Mouse (Mus musculus): ENCODE measurements around the gene Aldh9a1. TPM values are rescaled to one million over a fixed set of nuclear protein-coding genes. Genes with fewer than 3 reads are reported as not detected.

The Aldh9a1 gene
- polyA plus RNA-seq, 1 experiment from 2014 or later: 185 TPM

DNA sequence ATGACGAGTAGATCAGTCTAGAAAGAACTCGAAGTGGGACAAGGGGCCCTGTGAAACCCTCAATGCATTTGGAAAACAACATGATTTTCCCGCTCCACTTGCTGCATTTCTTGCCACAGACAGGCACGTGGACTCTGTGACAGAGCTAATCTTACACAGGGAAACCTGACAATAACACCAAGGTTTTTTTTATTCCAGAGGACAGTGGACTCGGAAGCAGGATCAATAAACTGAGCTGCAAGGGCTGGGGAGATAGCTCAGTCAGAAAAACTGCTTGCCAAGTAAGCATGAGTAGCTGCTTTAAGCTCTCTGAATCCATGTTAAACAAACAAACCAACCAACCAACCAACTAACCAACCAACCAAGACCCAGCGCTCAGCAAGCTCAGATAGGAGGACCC is 41.5 kb downstream of the Aldh9a1 start:
- Histone ChIP-seq H3K36me3 (ENCODE audit: control insufficient read depth, insufficient read depth) (no peaks in the 10 kb centered on the region), H3K4me3 (ENCODE audit: low read depth, low read length) (no peak overlapping the region), H3K27me3 (replicated peaks; ENCODE audit: control insufficient read depth, insufficient read depth, low read length) (no peaks in the 10 kb centered on the region), H3K9me3 (ENCODE audit: control insufficient read depth) (no peaks in the 10 kb centered on the region), H3K4me1 (replicated peaks; ENCODE audit: control insufficient read depth, insufficient read depth, low read length) (peaks cover 7% of the 10 kb centered on the region; the same call in 1 of the 2 replicates), H3K9ac (ENCODE audit: low read depth, low read length) (no peak overlapping the region), H3K27ac (ENCODE audit: low read depth, low read length) (peak overlapping the region; percentile 83), H3K4me2 (replicated peaks; ENCODE audit: low read depth) (peak overlapping the region; percentile 87)
- no peak for TF ChIP-seq CTCF (IDR thresholded peaks at IDR 0.05; ENCODE audit: low read depth)
- 45% methylated on average over 6 of the region's 6 CpGs for WGBS
- ATAC-seq: no peak

- no peaks in the 10 kb centered on the region for H3K27me3 ChIP-seq (replicated peaks; ENCODE audit: control insufficient read depth, insufficient read depth, low read length)
- H3K27ac ChIP-seq (ENCODE audit: low read depth, low read length): peak overlapping the region; percentile 83
- ATAC-seq: no peak
- no peak for TF ChIP-seq CTCF (IDR thresholded peaks at IDR 0.05; ENCODE audit: low read depth)
- H3K36me3 ChIP-seq (ENCODE audit: control insufficient read depth, insufficient read depth): no peaks in the 10 kb centered on the region
- WGBS: 19% methylated on average over 2 of the region's 2 CpGs
- peak overlapping the region; percentile 87 for H3K4me2 ChIP-seq (replicated peaks; ENCODE audit: low read depth)
- peaks cover 5% of the 10 kb centered on the region; the same call in 1 of the 2 replicates for H3K4me1 ChIP-seq (replicated peaks; ENCODE audit: control insufficient read depth, insufficient read depth, low read length)
- H3K9ac ChIP-seq (ENCODE audit: low read depth, low read length): peak overlapping the region; percentile 54
- H3K9me3 ChIP-seq (ENCODE audit: control insufficient read depth): no peaks in the 10 kb centered on the region
- H3K4me3 ChIP-seq (ENCODE audit: low read depth, low read length): peak overlapping the region; percentile 74
These were observed 42.3 kb downstream of the Aldh9a1 start for GRCm38 (mm10) chr1:167392031-167392640.

DNA sequence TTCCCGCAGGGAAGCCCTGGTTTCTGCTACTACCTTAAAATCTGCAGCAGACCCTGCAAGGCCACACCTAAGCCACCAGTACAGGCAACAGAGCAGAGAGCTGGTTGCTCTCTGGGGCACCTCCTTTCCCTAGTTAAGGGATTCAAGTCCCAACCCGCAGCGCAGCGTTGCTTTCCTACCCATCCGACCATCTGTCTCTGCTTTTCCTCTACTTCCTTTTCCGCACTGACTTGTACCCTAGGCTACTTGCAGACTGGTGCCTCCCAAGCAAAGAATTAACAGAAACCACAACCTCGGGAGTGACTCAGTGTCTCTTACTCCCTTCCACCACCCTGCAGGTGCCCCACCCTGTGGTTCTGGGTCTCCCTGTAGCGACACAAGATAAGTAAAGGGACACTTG is 42.9 kb downstream of the Aldh9a1 start:
- 2% methylated on average over 8 of the region's 8 CpGs for WGBS
- Histone ChIP-seq H3K4me1 (replicated peaks; ENCODE audit: control insufficient read depth, insufficient read depth, low read length) (peaks cover 5% of the 10 kb centered on the region; the same call in 1 of the 2 replicates), H3K27ac (ENCODE audit: low read depth, low read length) (peak overlapping the region; percentile 83), H3K27me3 (replicated peaks; ENCODE audit: control insufficient read depth, insufficient read depth, low read length) (no peaks in the 10 kb centered on the region), H3K36me3 (ENCODE audit: control insufficient read depth, insufficient read depth) (no peaks in the 10 kb centered on the region), H3K9me3 (ENCODE audit: control insufficient read depth) (no peaks in the 10 kb centered on the region), H3K9ac (ENCODE audit: low read depth, low read length) (peak overlapping the region; percentile 54), H3K4me2 (replicated peaks; ENCODE audit: low read depth) (peak overlapping the region; percentile 87), H3K4me3 (ENCODE audit: low read depth, low read length) (peak overlapping the region; percentile 74)
- ATAC-seq: no peak
- no peak for TF ChIP-seq CTCF (IDR thresholded peaks at IDR 0.05; ENCODE audit: low read depth)

GRCm38 (mm10) chr1:167393281-167393680 is 43.5 kb downstream of the Aldh9a1 start:
- Histone ChIP-seq H3K9me3 (ENCODE audit: control insufficient read depth) (no peaks in the 10 kb centered on the region), H3K36me3 (ENCODE audit: control insufficient read depth, insufficient read depth) (no peaks in the 10 kb centered on the region), H3K27ac (ENCODE audit: low read depth, low read length) (peak overlapping the region; percentile 83), H3K9ac (ENCODE audit: low read depth, low read length) (peak overlapping the region; percentile 54), H3K4me3 (ENCODE audit: low read depth, low read length) (peak overlapping the region; percentile 74), H3K27me3 (replicated peaks; ENCODE audit: control insufficient read depth, insufficient read depth, low read length) (no peaks in the 10 kb centered on the region), H3K4me2 (replicated peaks; ENCODE audit: low read depth) (peak overlapping the region; percentile 87), H3K4me1 (replicated peaks; ENCODE audit: control insufficient read depth, insufficient read depth, low read length) (0 out of 2 replicates have a peak, but pooled peaks cover 1% of the 10 kb centered on the region)
- WGBS: 1% methylated on average over 15 of the region's 15 CpGs
- no peak for TF ChIP-seq CTCF (IDR thresholded peaks at IDR 0.05; ENCODE audit: low read depth)
- peak; percentile 12 for ATAC-seq

GRCm38 (mm10) chr1:167393683-167394492 is 44.1 kb downstream of the Aldh9a1 start, which contains the start of gene Mgst3:
TSS of gene Mgst3 (minus strand) at chr1:167393841.
- TF ChIP-seq CTCF (IDR thresholded peaks at IDR 0.05; ENCODE audit: low read depth): peak; percentile 85
- ATAC-seq: peak; percentile 93
- no peaks in the 10 kb centered on the region for H3K4me1 ChIP-seq (replicated peaks; ENCODE audit: control insufficient read depth, insufficient read depth, low read length)
- H3K9me3 ChIP-seq (ENCODE audit: control insufficient read depth): no peaks in the 10 kb centered on the region
- H3K27me3 ChIP-seq (replicated peaks; ENCODE audit: control insufficient read depth, insufficient read depth, low read length): no peaks in the 10 kb centered on the region
- under 1% methylated on average over 45 of the region's 45 CpGs for WGBS
- H3K9ac ChIP-seq (ENCODE audit: low read depth, low read length): peak within 1 kb of the TSS; percentile 54
- peak within 1 kb of the TSS; percentile 87 for H3K4me2 ChIP-seq (replicated peaks; ENCODE audit: low read depth)
- H3K27ac ChIP-seq (ENCODE audit: low read depth, low read length): peak within 1 kb of the TSS; percentile 83
- H3K36me3 ChIP-seq (ENCODE audit: control insufficient read depth, insufficient read depth): no peaks in the 10 kb centered on the region
- peak within 1 kb of the TSS; percentile 74 for H3K4me3 ChIP-seq (ENCODE audit: low read depth, low read length)

DNA sequence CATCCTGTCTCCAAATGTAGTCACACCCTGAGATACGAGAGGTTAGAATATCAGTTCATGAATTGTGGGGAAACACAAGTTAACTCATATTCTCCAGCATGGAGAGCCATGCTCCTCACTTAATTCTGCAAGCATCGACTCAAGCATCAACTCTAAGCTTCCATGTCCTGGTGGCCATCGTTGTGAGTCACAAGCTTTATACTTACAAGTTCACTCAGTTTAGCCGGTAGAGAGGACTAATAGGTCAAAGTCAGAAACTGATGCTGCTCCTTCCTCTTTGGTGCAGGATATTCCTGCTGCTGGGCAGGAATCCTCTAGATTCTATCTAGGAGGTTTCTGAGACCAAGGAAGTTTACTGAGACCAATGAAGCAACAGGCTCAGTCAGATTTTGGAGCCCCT is 55.4 kb downstream of the Aldh9a1 start:
- 85% methylated on average over 4 of the region's 4 CpGs for WGBS
- no peak overlapping the region for H3K9ac ChIP-seq (ENCODE audit: low read depth, low read length)
- 0 out of 2 replicates have a peak, but pooled peaks cover 6% of the 10 kb centered on the region for H3K27me3 ChIP-seq (replicated peaks; ENCODE audit: control insufficient read depth, insufficient read depth, low read length)
- H3K9me3 ChIP-seq (ENCODE audit: control insufficient read depth): no peaks in the 10 kb centered on the region
- no peaks in the 10 kb centered on the region for H3K4me1 ChIP-seq (replicated peaks; ENCODE audit: control insufficient read depth, insufficient read depth, low read length)
- H3K4me2 ChIP-seq (replicated peaks; ENCODE audit: low read depth): no peak overlapping the region
- no peak overlapping the region for H3K4me3 ChIP-seq (ENCODE audit: low read depth, low read length)
- ATAC-seq: no peak
- H3K36me3 ChIP-seq (ENCODE audit: control insufficient read depth, insufficient read depth): no peaks in the 10 kb centered on the region
- TF ChIP-seq CTCF (IDR thresholded peaks at IDR 0.05; ENCODE audit: low read depth): no peak
- no peak overlapping the region for H3K27ac ChIP-seq (ENCODE audit: low read depth, low read length)
